Comparison of ENCODE assay signal across 9 mouse cellular contexts in the genomic region with DNA sequence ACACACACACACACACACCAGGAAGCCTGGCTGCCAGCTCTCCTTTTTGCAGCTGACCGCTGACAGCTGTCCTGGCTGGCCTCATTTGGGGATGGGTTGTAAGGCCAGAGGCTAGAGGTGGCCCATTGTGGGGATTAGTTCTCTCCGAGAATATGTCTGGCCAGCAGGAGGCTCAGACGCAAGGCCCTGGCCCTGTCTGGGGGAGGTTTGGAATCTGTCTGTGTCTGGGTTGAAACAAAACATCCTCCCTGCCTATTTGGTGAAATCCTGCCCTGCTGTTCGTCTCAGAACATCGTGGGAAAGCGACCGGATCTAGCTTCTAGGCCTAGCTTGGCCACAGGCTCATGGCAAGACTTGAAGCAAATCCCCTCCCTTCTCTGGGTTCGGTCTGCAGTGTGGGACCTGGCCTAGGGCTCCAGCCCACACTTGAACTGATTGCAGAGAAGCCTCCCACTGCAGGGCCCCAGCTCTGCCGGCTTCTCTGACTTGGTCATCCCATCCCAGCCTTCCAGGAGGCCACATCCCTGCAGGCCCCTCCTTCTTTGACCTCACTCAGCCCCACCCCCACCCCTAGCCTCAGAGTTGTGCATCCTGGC. TPM values are rescaled to one million over a fixed set of nuclear protein-coding genes. Genes with fewer than 3 reads are reported as not detected.
DNase-seq lines count a peak whose midpoint lies in the region; ATAC-seq and TF ChIP-seq lines count a peak whose summit lies in the region.
"Had no signal": no experiment of that assay in that cellular context is flagged by ENCODE, and none has a peak within 500 bp of the region (broad histone marks: within the 10 kb centered on the region; RNA-seq: fewer than 3 reads in every experiment).

No protein-coding gene starts in this region.

- peak; percentile 85 for ATAC-seq in kidney, embryonic 15.5 days (replicated peaks; ENCODE audit: low FRiP score)
- no peak for ATAC-seq in activated CD4-positive, CD25-positive, alpha-beta regulatory T cell, adult 4 months

- no peak overlapping the region for H3K9ac ChIP-seq in kidney, embryonic 15.5 days

- DNase-seq in lung, adult 18-20 months, result peak; percentile 49 to 50
- no peak for DNase-seq in lung, adult 2 months
- DNase-seq in gastrocnemius, postnatal 14 days, result peak; percentile 87
- DNase-seq in lung, postnatal 36 days, result peak; percentile 58
- no peak for DNase-seq in thymus, postnatal 36 days
- no peak for DNase-seq in layer of hippocampus, postnatal 36 days

- H3K4me1 ChIP-seq in lung, adult 2 months (ENCODE audit: control insufficient read depth, insufficient read depth, low read length), result 0 out of 2 replicates have a peak, but pooled peaks cover 2% of the 10 kb centered on the region
- H3K4me1 ChIP-seq in kidney, embryonic 15.5 days, result peaks cover 37% of the 10 kb centered on the region

- intact Hi-C loops in gastrocnemius, postnatal 14 days (cut with DNase I; ENCODE audit: low total_unique reads), result no loop called here

- H3K4me3 ChIP-seq in lung, adult 2 months (replicated peaks; ENCODE audit: extremely low read depth, low read depth, low read length), result no peak overlapping the region
- H3K4me3 ChIP-seq in kidney, embryonic 15.5 days (replicated peaks), result no peak overlapping the region

- no peak overlapping the region for H3K4me2 ChIP-seq in kidney, embryonic 15.5 days

- no peaks in the 10 kb centered on the region for H3K27me3 ChIP-seq in kidney, embryonic 15.5 days

- no peaks in the 10 kb centered on the region for H3K9me3 ChIP-seq in kidney, embryonic 15.5 days (replicated peaks)

- H3K36me3 ChIP-seq in kidney, embryonic 15.5 days, result peaks cover 6% of the 10 kb centered on the region; the same call in 1 of the 2 replicates

- no peak for TF ChIP-seq POLR2A in lung, adult 2 months (IDR thresholded peaks at IDR 0.05; ENCODE audit: borderline replicate concordance, extremely low read depth, low read depth, low read length)

- WGBS in lung, adult 2 months, result 41% methylated on average over 9 of the region's 9 CpGs
- WGBS in kidney, embryonic 15.5 days, result 16% methylated on average over 9 of the region's 9 CpGs

- no peak for TF ChIP-seq CTCF in lung, adult 2 months (IDR thresholded peaks at IDR 0.05; ENCODE audit: insufficient read depth, low read length)

- H3K27ac ChIP-seq in kidney, embryonic 15.5 days, result peak overlapping the region; percentile 92

RNA-seq across cellular contexts. Expression of gene Loxl1, which starts 17.1 kb away (rescaled TPM):
- polyA plus RNA-seq in lung, adult 2 months (2012; rRNA removed), result 231 and 235 TPM in 2 replicates
- total RNA-seq in gastrocnemius, postnatal 14 days (2021), result 10 to 100 TPM; 29.2 to 46.7 TPM
- polyA plus RNA-seq in kidney, embryonic 15.5 days (2015; fragmentation: Nextera tagmentation; extraction: Ambion mirVana), result 33.2 and 39.7 TPM in 2 replicates
- not detected for polyA plus RNA-seq in activated CD4-positive, CD25-positive, alpha-beta regulatory T cell, adult 4 months (2017; shearing (Covaris generic))
- 1 to 10 TPM; 3.5 to 3.9 TPM for total RNA-seq in layer of hippocampus, postnatal 36 days (2021)
- total RNA-seq: CH12.LX had no signal

RNA-seq across cellular contexts. Expression of gene Stoml1, which starts 42.9 kb away (rescaled TPM):
- 38.8 and 52.2 TPM in 2 replicates for polyA plus RNA-seq in lung, adult 2 months (2012; rRNA removed)
- total RNA-seq in gastrocnemius, postnatal 14 days (2021), result 1 to 10 TPM; 7.0 to 8.7 TPM
- polyA plus RNA-seq in kidney, embryonic 15.5 days (2015; fragmentation: Nextera tagmentation; extraction: Ambion mirVana), result 29.9 and 33.6 TPM in 2 replicates
- 10 to 100 TPM; 21.1 to 23.9 TPM for polyA plus RNA-seq in activated CD4-positive, CD25-positive, alpha-beta regulatory T cell, adult 4 months (2017; shearing (Covaris generic))
- 10 to 100 TPM; 71.3 to 79.0 TPM for total RNA-seq in layer of hippocampus, postnatal 36 days (2021)

RNA-seq across cellular contexts. Expression of gene Pml, which starts 46.3 kb away (rescaled TPM):
- polyA plus RNA-seq in lung, adult 2 months (2012; rRNA removed), result 24.0 and 29.6 TPM in 2 replicates
- total RNA-seq in gastrocnemius, postnatal 14 days (2021), result 1 to 10 TPM; 5.2 to 7.5 TPM
- 21.0 and 24.7 TPM in 2 replicates for polyA plus RNA-seq in kidney, embryonic 15.5 days (2015; fragmentation: Nextera tagmentation; extraction: Ambion mirVana)
- 10 to 100 TPM; 33.7 to 49.3 TPM for polyA plus RNA-seq in activated CD4-positive, CD25-positive, alpha-beta regulatory T cell, adult 4 months (2017; shearing (Covaris generic))
- total RNA-seq in layer of hippocampus, postnatal 36 days (2021), result 10 to 100 TPM; 12.8 to 15.4 TPM

Comparison
In these comparisons a context has a peak if more than half of its experiments do, and no peak if none do; other contexts are left out.
1. DNase-seq: peak in lung, adult 18-20 months (2 of 2), gastrocnemius, postnatal 14 days (single experiment) and lung, postnatal 36 days (single experiment); none in lung, adult 2 months (single experiment), thymus, postnatal 36 days (0 of 2) and layer of hippocampus, postnatal 36 days (0 of 2).
2. RNA of gene Loxl1, which starts 17.1 kb away (polyA plus RNA-seq): 231 to 235 TPM in lung, adult 2 months and 33.2 to 39.7 TPM in kidney, embryonic 15.5 days; not detected in activated CD4-positive, CD25-positive, alpha-beta regulatory T cell, adult 4 months; every median in the first group is over 10 times any median in the second.